Mouse (Mus musculus): Measurements from ENCODE around the gene Rtf1.
"Not testable (repeated sequence)": the region's sequence is repeated elsewhere in the genome, so short reads cannot be mapped to it uniquely, and the experiment has no call there.

The Rtf1 gene

DNA sequence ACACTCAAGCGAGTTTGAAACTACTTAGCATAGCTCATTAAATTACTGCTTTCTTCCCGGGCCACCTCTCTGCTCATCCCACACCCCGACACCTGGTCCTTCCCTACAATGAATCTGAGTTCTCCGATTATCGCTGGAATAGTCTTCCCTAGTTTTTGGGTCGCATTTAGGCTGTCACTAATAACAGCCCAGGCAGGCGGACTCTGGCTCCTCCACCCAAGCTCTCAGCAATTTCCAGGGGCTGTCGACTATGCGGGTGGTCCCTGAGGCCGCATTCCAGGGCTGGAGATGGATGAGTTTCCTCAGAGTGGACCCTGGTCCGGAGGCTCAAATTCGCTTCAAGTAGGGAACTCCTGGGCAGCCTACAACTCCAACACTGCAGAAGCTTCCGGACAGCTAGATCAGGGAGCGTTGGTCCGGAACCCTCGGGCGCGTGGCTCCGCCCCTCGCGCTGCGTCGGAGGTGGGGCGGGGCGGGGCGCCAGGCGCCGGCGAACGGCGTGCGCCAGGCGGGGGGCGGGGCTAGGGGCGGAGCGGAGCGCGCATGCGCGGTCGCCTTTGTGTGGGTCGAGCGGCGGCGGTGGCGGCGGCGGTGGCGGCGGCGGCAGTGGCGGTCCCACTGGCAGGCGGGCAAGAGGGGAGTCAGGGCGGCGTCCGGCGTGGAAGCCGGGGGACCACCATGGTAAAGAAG is at the start of gene Rtf1:
Gene Rtf1 (plus strand): TSS at position 544 of the 690 bp plus-strand sequence.
- peak; percentile 93 for DNase-seq (ENCODE audit: low spot score)

DNA sequence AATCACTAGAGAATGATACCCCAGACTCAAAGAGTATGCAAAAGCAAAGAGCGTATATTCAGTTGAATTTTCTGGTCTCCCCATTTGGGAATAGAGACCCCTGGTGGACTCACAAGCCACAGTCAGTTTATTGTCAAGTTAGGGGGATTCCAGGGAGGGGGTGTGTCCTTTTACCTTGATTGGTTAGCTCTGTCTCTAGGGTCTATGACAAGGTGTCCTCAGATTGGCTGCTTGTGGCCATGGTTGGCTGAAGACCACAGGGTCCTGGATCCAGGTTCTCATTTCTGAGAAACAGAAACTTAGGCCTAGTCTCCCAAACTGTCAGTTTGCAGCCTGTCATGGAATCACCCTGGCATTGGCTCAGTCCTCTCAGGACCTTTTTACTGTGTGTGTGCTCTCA is 38.1 kb upstream of the Rtf1 start:
- DNase-seq (ENCODE audit: low spot score), result no peak

DNA sequence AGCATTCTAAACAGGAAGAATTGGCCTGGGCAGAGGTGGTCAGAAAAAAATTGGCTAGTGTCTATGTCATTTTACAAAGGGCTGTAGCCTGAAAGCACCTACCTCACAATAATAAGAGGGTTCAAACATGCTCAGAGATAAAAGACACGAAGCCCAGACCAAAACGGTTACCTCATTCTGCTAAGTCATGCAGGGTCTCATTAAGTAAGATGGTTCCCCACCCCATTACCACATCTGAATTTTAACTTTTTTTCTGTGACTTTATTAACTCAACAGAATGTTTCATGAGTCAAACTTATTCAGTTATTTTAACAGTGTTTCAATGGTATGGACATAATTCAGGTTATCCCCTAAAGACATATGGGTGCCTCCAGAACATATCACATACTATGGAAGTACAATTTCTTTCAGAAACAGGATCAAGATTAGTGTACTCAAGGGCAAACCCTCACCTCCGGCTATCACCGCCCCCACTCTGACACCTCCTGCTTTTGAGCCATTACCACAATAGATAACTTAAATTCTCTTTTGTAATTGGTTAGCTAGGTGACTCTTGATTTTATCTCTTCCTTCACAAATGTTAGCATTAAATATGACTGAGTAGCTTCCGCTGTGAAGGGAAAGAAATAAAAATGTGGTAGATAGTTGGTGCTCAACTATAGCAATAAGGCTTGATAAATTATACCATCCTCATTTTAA is 33.5 kb upstream of the Rtf1 start:
- DNase-seq (ENCODE audit: low spot score), result no peak

DNA sequence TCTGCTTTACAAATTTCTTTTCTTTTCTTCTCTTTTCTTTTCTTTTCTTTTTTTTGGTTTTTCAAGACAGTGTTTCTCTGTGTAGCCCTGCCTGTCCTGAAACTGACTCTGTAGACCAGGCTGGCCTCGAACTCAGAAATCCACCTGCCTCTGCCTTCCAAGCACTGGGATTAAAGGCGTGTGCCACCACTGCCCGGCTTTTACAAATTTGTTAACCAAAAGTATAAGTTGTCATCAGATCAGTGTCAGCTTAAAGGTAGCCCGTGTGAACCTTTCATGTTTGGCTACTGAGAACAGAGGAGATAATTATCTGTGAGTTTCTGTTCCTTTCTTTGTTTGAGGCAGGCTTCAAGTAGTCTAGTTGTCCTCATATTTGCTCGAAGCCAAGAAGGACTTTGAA is 30.6 kb upstream of the Rtf1 start:
- no peak for DNase-seq (ENCODE audit: low spot score)

DNA sequence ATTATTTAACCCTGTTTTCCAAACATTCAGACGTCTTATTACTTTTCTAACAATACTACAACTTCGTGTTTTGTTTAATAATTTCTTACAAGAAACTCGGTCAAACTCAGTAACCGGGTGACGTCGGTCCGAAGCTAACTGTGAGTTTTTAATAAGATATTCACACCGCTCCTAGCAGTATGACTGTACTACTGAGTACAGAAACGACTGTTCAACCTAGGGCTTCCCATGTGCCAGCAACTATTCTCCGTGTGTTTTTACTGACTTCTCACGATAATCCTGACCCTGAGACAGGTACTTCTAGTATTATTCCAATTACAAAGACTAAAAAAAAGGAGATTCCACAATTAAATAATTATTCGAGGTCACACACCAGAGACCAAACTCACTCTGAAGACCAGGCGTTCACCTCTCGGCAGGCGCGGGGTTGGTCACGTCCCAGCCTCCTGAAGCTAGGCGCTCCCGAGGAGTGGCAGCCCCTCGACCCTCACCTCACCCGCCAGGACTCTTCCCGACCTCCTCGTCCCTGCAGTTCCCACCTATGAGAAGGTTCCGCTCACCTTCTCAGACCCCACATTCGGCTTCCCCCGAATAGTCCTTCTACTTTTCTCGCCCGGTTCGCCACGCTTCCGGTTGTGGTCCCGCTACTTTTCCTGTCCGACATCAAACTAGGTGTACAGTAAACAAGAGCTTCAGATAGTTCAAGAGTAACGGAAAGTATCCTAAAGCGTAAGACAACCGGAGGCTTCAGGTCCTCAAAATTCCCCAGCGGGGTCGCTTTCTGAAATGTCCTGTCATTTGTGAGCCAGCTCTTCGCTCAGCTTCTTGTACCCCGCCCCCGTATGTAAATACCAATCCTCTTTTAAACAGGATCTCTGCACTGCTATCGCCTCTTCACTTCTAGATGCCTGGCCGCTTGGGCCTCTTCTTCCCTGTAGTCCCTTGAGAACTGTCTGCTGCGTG is 12.4 kb upstream of the Rtf1 start, which contains the start of gene Ndufaf1:
Gene Ndufaf1 (minus strand): TSS at position 608 of the 963 bp plus-strand sequence.
- DNase-seq (ENCODE audit: low spot score), result peak; percentile 79

DNA sequence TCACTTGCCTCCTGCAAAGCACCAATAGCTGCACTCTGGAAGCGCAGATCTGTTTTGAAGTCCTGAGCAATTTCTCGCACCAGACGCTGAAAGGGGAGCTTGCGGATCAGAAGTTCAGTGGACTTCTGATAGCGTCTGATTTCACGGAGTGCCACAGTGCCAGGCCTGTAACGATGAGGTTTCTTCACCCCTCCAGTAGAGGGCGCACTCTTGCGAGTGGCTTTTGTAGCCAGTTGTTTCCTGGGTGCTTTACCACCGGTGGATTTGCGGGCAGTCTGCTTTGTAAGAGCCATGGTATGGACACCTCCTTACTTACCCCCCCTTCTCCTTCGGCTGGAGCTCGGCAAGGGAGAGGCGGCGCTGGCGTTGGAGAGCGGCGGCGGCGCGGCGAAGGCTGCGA is 9.1 kb upstream of the Rtf1 start:
- DNase-seq (ENCODE audit: low spot score), result not testable (repeated sequence)

DNA sequence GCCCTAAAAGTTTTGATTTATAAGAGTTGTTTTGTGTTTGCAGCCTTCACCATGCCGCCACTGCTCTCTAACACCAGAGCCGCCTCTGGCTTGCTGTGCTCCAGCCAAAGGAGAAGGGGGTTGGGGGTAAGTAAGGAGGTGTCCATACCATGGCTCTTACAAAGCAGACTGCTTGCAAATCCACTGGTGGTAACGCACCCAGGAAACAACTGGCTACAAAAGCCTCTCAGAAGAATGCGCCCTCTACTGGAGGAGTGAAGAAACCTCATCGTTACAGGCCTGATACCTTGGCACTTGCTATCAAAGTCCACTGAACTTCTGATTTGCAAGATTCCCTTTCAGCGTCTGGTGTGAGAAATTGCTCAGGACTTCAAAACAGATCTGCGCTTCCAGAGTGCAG is 5.9 kb upstream of the Rtf1 start:
- peak; percentile 53 for DNase-seq (ENCODE audit: low spot score)

DNA sequence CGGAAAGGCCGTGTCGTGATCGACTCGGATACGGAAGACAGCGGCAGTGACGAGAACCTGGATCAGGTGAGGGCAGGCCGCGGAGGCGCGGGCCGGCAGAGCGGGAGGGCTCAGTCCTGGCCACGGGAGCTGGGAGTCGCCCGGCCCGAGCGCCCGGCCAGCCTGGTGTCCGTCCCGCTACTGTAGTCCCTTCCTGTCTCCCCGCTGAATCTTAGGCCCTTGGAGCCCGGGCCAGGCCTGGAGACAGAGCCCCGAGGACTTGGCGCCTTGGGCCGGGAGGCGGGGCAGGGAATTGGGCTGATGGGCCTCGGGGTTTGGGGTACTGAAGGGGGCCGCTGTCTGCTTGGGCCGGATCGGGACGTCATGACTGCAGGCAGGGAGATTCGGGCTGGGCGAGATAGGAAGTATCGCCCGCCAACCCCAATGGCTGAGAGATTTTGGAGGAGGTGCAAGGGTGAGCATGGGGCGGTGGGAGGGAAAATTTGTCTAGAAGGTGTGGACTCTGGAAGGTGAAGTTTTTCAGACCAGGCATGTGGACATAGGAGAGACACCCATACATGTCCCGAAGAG is 432 bp downstream of the Rtf1 start:
- DNase-seq (ENCODE audit: low spot score), result peak; percentile 48

DNA sequence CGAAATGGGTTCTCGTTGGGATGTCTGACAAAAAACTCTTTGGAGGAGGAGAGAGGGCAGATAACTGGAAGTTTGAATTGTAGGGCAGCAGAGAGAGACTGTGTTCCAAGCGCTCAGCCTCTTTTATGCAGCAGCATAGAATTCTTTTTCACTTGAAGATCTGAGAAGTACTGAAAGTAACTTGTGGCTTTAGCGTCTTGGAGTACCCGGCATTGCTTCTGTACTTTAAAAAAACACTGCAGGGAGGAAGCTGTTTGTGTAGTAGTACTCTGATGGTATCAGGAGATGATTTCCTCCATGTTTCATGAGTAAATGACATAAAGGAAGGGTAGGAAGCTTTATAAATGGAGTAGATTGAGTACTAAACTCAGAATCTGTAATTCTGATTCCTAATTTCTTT is 963 bp downstream of the Rtf1 start:
- peak; percentile 19 for DNase-seq (ENCODE audit: low spot score)

DNA sequence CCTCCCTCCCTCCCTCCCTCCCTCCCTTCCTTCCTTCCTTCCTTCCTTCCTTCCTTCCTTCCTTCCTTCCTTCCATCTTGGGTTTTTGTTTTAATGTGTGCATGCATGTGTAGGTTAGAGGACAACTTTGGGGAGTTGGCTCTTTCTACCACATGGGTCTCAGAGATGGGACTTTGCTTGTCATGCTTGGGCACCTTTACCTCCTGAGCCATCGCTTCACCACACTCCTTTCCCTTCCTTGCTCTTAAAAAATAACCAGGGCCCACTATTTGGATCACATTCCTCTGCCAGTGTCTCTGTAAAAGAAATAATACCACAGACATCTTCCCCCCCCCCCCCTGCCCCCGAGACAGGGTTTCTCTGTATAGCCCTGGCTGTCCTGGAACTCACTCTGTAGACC is 8.8 kb downstream of the Rtf1 start:
- no peak for DNase-seq (ENCODE audit: low spot score)

DNA sequence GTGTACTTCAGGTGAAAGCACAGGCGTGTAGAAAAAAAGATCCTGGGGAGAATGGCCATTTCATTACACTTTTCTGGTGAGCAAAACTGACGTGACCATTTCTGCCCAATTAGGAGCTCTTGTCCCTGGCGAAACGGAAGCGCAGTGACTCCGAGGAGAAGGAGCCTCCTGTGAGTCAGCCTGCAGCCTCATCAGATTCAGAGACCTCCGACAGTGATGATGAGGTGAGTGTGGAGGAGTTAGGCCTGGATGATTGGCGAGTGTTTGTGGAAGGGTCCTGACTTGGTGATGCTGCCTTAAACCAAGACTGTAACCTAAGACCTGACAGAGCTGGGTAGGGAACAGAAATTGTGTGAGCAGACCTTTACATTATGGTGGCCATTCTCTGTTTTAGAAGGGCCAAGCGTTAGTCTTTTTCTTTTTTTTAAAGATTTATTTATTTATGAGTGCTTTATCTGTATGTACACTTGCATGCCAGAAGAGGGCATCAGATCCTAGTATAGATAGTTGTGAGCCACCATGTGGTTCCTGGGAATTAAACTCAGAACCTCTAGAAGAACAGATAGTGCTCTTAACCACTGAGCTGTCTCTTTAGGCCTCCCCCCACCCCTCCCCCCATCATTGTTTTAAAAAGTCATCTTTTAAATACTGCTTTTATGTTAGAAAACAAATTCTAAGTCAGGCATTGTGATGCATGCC is 17.3 kb downstream of the Rtf1 start:
- no peak for DNase-seq (ENCODE audit: low spot score)

DNA sequence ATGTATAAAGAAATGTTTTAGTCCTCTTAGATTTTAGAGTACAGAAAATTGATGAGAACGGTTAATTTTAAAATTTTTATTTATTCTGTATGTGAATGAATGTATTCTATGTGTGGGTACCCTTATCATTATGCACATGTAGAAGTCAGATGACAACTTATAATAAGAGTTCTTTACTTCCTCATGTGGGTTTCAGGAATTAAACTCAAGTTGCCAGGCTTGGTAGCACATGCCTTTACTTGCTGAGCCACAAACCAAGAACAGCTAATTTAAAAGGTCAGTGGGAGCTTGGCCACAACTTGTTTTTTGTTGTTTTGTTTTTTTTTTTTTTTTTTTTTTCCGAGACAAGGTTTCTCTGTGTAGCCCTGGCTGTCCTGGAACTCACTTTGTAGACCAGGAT is 20.0 kb downstream of the Rtf1 start:
- no peak for DNase-seq (ENCODE audit: low spot score)

DNA sequence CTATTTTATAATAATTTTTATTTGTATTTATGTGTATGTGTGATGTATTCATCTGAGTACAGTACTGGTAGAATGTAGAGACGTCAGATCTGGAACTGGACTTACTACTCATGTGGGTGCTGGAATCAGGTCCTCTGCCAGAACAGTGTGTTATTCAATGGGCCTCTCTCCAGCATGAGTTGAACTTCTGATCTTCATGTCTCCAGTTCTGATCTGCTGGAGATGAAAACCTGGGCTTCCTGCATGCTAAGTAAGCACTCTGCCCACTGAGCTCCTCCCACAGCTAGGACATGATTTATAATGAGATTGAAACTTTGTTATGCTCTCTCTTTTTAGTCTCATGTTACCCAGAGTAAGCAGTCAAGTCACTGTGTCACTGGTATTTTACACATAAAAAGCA is 21.2 kb downstream of the Rtf1 start:
- no peak for DNase-seq (ENCODE audit: low spot score)

DNA sequence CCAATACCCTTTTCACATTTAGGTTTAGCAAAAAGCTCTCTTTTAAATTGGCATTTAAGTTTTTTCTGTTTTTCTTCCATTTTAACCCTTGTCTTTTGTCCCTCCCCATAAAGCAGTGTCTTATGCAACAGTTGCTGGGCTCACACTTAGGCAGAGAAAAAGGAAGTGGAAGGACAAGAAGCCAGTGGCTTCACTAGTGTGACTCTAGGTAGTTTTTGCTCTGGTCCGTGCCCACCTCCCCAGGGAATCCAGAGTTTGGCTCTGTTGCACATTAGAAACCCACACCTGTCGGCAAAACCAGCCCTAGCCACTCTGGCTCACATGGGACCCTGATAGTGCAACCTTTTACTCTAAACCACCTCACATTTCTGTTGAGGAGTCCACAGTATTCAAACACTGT is 23.6 kb downstream of the Rtf1 start:
- no peak for DNase-seq (ENCODE audit: low spot score)

DNA sequence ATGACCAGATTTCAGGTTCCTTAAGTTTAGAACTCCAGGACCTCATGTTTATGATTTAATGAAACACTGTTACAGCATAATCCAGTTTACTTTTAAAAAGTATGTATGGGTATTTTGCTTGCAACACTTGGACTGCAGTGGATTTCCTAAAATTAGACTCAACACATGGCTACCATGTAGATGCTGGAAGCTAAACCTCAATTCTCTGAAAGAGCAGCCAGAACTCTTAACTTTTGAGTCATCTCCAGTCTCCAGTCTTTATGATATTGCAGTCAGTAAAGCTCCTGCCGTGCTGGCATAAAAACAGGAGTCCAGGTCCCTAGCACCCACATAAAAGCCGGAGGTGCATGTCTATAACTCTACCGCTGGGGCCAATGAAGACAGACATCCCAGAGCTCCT is 25.1 kb downstream of the Rtf1 start:
- DNase-seq (ENCODE audit: low spot score), result no peak

DNA sequence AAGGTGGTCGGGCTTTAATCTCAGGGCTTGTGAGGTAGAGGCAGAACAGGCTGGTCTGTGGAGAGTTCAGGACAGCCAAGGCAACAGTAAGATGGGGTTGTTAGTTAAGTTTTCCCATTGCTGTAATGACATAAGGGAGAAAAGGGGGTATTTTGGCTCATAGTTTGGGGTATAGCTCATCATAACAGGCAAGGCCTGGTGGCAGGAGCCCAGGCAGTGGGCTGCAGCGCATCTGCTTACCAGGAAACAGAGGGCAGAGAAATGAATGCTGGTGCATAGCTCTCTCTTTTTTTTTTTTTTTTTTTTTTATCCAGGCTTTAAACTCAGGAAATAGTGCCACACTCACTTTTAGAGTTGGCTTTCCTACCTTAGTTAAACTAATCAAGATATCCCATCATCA is 28.3 kb downstream of the Rtf1 start:
- no peak for DNase-seq (ENCODE audit: low spot score)

DNA sequence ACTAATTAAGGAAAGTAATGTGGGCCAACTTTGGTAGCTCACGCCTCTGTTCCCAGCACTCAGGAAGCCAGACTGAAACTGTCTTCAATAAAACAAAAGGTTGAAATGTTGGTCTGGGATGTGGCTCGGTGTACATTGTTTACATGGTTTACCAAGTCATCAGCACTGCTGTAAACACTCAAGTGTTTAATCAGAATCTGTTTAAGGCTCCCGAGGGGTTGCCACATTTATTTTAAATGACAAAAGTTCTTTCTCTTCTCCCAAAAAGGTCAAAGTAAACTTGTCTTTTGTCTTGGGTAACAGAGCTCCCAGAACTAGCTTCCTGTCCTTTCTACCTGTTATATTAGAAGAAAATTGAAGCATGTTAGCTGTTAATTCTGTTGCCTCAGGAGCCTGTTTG is 32.8 kb downstream of the Rtf1 start:
- no peak for DNase-seq (ENCODE audit: low spot score)

DNA sequence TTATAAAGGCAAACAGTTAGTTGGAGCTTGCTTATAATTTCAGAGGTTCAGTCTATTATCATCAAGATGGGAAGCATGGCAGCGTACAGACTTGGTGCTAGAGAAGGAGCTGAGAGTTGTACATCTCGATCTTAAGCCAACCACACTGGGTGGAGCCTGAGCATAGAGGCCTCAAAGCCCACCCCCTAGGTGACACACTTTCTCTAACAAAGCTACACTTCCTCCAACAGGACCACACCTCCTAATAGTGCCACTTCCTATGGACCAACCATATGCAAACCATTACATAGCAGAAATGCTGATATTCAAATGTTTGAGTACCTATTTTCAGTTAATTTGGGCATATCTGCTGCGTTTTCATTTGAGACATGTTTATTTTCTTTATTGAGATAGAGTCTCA is 35.1 kb downstream of the Rtf1 start:
- no peak for DNase-seq (ENCODE audit: low spot score)

DNA sequence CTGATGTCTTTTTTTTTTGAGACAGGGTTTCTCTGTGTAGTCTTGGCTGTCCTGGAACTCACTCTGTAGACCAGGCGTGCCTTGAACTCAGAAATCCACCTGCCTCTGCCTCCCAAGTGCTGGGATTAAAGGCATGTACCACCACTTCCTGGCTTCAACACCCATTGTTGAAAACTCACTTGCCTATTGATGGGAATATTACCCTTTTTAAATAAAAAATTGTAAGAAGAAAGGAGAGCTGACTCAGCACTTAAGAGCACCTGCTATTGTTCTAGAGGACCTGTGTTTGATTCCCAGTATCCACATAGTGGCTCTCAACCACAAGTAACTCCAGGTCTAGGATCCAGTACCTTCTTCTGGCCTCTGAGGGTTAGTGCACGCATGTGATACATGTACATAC is 41.0 kb downstream of the Rtf1 start:
- not testable (repeated sequence) for DNase-seq (ENCODE audit: low spot score)

DNA sequence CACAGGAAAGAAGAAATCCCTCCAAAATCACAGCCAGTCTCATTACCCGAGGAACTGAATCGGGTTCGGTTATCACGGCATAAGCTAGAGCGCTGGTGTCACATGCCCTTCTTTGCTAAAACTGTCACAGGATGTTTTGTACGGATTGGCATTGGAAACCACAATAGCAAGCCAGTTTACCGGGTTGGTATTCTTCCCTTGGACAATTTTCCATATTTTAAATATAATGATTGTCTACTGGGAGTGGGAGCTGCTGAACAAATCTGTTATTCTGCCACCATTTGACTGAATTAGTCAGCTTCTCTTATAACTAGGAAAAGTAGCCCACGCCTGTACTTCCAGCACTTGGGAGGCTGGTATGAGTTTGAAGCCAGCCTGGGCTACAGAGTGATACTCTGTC is 46.2 kb downstream of the Rtf1 start:
- DNase-seq (ENCODE audit: low spot score), result no peak

DNA sequence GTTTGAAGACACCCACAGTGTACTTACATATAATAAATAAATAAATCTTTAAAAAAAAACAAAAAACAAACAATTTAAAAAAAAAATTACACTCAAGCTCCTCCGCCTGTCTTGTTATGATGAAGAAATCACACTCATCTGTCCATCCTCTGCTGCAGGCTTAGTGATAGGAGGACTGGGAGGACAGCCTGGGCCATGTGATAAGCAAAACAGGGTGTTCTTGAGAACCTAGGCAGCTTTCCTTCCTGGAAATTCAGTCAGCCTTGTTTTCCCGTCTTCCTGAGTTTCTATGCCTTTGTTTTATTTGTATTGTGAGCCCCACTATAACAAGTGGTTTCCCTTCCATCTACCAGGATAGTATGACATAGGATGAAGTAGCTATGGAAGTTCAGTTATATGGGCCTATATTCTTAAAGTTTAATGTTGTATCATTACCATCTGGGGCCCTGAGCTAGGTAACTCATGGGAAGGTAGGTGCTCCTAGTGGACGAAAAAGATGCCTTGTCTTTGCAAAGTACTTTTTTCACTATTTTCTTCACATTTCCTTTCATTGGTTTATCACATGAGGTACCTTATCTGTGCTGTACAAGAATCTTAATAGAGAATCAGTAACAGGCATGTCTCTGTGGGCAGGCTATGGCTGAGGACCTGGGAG is 53.0 kb downstream of the Rtf1 start:
- DNase-seq (ENCODE audit: low spot score), result no peak
